Comparison of ENCODE assay signal across 37 mouse cellular contexts in genomic region chr7:19865246-19866036, GRCm38 (mm10). TPM values are rescaled to one million over a fixed set of nuclear protein-coding genes. Genes with fewer than 3 reads are reported as not detected.
DNase-seq lines count a peak whose midpoint lies in the region; ATAC-seq and TF ChIP-seq lines count a peak whose summit lies in the region.
"Had no signal": no experiment of that assay in that cellular context is flagged by ENCODE, and none has a peak within 500 bp of the region (broad histone marks: within the 10 kb centered on the region; RNA-seq: fewer than 3 reads in every experiment).

No protein-coding gene starts in this region.

- 0 out of 2 replicates have a peak, but pooled peaks have one; percentile 4 for ATAC-seq in hindbrain, postnatal 0 days
- ATAC-seq in intestine, embryonic 15.5 days: peak; percentile 52; the same call in 1 of the 2 replicates
- peak; percentile 30; the same call in 1 of the 2 replicates for ATAC-seq in liver, embryonic 11.5 days (replicated peaks; ENCODE audit: low FRiP score)
- ATAC-seq in liver, embryonic 16.5 days (ENCODE audit: low read depth): peak; percentile 92
- no peak for ATAC-seq in forebrain, postnatal 0 days
- ATAC-seq: activated CD4-positive, CD25-positive, alpha-beta regulatory T cell, adult 4 months; forebrain, embryonic 15.5 days; midbrain, embryonic 15.5 days had no signal

- H3K27me3 ChIP-seq in hindbrain, postnatal 0 days (ENCODE audit: insufficient read depth, low read length): no peaks in the 10 kb centered on the region
- H3K27me3 ChIP-seq in hindbrain, embryonic 10.5 days (ENCODE audit: insufficient read depth, poor library complexity, severe bottlenecking): no peaks in the 10 kb centered on the region
- no peaks in the 10 kb centered on the region for H3K27me3 ChIP-seq in intestine, embryonic 15.5 days (replicated peaks)
- H3K27me3 ChIP-seq in liver, embryonic 11.5 days (replicated peaks; ENCODE audit: control insufficient read depth, insufficient read depth, low read length): no peaks in the 10 kb centered on the region
- no peaks in the 10 kb centered on the region for H3K27me3 ChIP-seq in liver, embryonic 16.5 days (ENCODE audit: control insufficient read depth, insufficient read depth, low read depth, low read length)
- H3K27me3 ChIP-seq in forebrain, postnatal 0 days (ENCODE audit: insufficient read depth, low read length): no peaks in the 10 kb centered on the region
- H3K27me3 ChIP-seq: embryonic facial prominence, embryonic 13.5 days; forebrain, embryonic 15.5 days; heart, embryonic 12.5 days; hindbrain, embryonic 15.5 days; limb, embryonic 13.5 days; midbrain, embryonic 15.5 days; neural tube, embryonic 15.5 days had no signal

- no peak overlapping the region for H3K4me2 ChIP-seq in hindbrain, postnatal 0 days (ENCODE audit: low read depth, low read length)
- H3K4me2 ChIP-seq in intestine, embryonic 15.5 days (replicated peaks): no peak overlapping the region
- H3K4me2 ChIP-seq in liver, embryonic 11.5 days: no peak overlapping the region
- H3K4me2 ChIP-seq in liver, embryonic 16.5 days (ENCODE audit: low read depth, low read length): no peak overlapping the region
- no peak overlapping the region for H3K4me2 ChIP-seq in forebrain, postnatal 0 days (ENCODE audit: low read depth)
- H3K4me2 ChIP-seq: embryonic facial prominence, embryonic 13.5 days; forebrain, embryonic 15.5 days; heart, embryonic 12.5 days; hindbrain, embryonic 15.5 days; limb, embryonic 13.5 days; lung, embryonic 14.5 days; midbrain, embryonic 15.5 days; neural tube, embryonic 15.5 days had no signal

- DNase-seq in hindbrain, postnatal 0 days (ENCODE audit: low spot score): no peak
- DNase-seq in hindbrain, embryonic 10.5 days (ENCODE audit: low spot score): no peak
- no peak for DNase-seq in liver, embryonic 11.5 days (ENCODE audit: low spot score)
- DNase-seq in forebrain, postnatal 0 days: no peak
- DNase-seq in lung, postnatal 36 days: no peak
- DNase-seq in adipocyte (ENCODE audit: low spot score): no peak
- DNase-seq: cerebellum, adult 9-11 months; gastrocnemius, adult 2 months; kidney, postnatal 14 days; lung, embryonic 14.5 days; lung, postnatal 14 days; retina, postnatal 1 day; right cerebral cortex, postnatal 14 days had no signal

- no peak overlapping the region for H3K27ac ChIP-seq in hindbrain, postnatal 0 days
- H3K27ac ChIP-seq in hindbrain, embryonic 10.5 days: no peak overlapping the region
- H3K27ac ChIP-seq in intestine, embryonic 15.5 days: no peak overlapping the region
- H3K27ac ChIP-seq in liver, embryonic 11.5 days (ENCODE audit: low read depth, low read length): no peak overlapping the region
- peak overlapping the region; percentile 68 for H3K27ac ChIP-seq in liver, embryonic 16.5 days (ENCODE audit: low read length)
- H3K27ac ChIP-seq in forebrain, postnatal 0 days (ENCODE audit: low read depth, low read length): no peak overlapping the region
- H3K27ac ChIP-seq: embryonic facial prominence, embryonic 13.5 days; forebrain, embryonic 10.5 days; forebrain, embryonic 15.5 days; hindbrain, embryonic 15.5 days; limb, embryonic 13.5 days; midbrain, embryonic 10.5 days; midbrain, embryonic 15.5 days; neural tube, embryonic 15.5 days had no signal

- no peak overlapping the region for H3K9ac ChIP-seq in hindbrain, postnatal 0 days (replicated peaks; ENCODE audit: low read length)
- no peak overlapping the region for H3K9ac ChIP-seq in intestine, embryonic 15.5 days
- no peak overlapping the region for H3K9ac ChIP-seq in liver, embryonic 11.5 days (ENCODE audit: low read depth, low read length)
- H3K9ac ChIP-seq in liver, embryonic 16.5 days (ENCODE audit: low read depth, low read length): no peak overlapping the region
- H3K9ac ChIP-seq in forebrain, postnatal 0 days: no peak overlapping the region
- H3K9ac ChIP-seq: embryonic facial prominence, embryonic 13.5 days; forebrain, embryonic 15.5 days; heart, embryonic 12.5 days; hindbrain, embryonic 15.5 days; limb, embryonic 13.5 days; lung, embryonic 14.5 days; midbrain, embryonic 15.5 days; neural tube, embryonic 15.5 days had no signal

- H3K9me3 ChIP-seq in hindbrain, postnatal 0 days (ENCODE audit: low read length): no peaks in the 10 kb centered on the region
- peaks cover 12% of the 10 kb centered on the region; the same call in 1 of the 2 replicates for H3K9me3 ChIP-seq in hindbrain, embryonic 10.5 days
- H3K9me3 ChIP-seq in intestine, embryonic 15.5 days: no peaks in the 10 kb centered on the region
- no peaks in the 10 kb centered on the region for H3K9me3 ChIP-seq in liver, embryonic 11.5 days (ENCODE audit: control insufficient read depth, low read length)
- no peaks in the 10 kb centered on the region for H3K9me3 ChIP-seq in liver, embryonic 16.5 days (replicated peaks; ENCODE audit: control insufficient read depth, low read length)
- H3K9me3 ChIP-seq in forebrain, postnatal 0 days (ENCODE audit: low read length): no peaks in the 10 kb centered on the region
- H3K9me3 ChIP-seq: embryonic facial prominence, embryonic 13.5 days; forebrain, embryonic 15.5 days; hindbrain, embryonic 15.5 days; limb, embryonic 13.5 days; midbrain, embryonic 15.5 days; neural tube, embryonic 15.5 days had no signal

- H3K4me1 ChIP-seq in hindbrain, postnatal 0 days (ENCODE audit: insufficient read depth, low read length): no peaks in the 10 kb centered on the region
- H3K4me1 ChIP-seq in hindbrain, embryonic 10.5 days (replicated peaks): no peaks in the 10 kb centered on the region
- H3K4me1 ChIP-seq in intestine, embryonic 15.5 days (replicated peaks): 0 out of 2 replicates have a peak, but pooled peaks cover 3% of the 10 kb centered on the region
- H3K4me1 ChIP-seq in liver, embryonic 11.5 days (replicated peaks; ENCODE audit: control insufficient read depth, insufficient read depth, low read length): no peaks in the 10 kb centered on the region
- H3K4me1 ChIP-seq in liver, embryonic 16.5 days (ENCODE audit: control insufficient read depth, low read depth, low read length): peaks cover 3% of the 10 kb centered on the region; the same call in 1 of the 2 replicates
- no peaks in the 10 kb centered on the region for H3K4me1 ChIP-seq in forebrain, postnatal 0 days (ENCODE audit: insufficient read depth)
- H3K4me1 ChIP-seq: embryonic facial prominence, embryonic 13.5 days; forebrain, embryonic 10.5 days; forebrain, embryonic 15.5 days; hindbrain, embryonic 15.5 days; limb, embryonic 13.5 days; midbrain, embryonic 10.5 days; midbrain, embryonic 15.5 days; neural tube, embryonic 15.5 days had no signal

- H3K36me3 ChIP-seq in hindbrain, postnatal 0 days (ENCODE audit: insufficient read depth, low read length): no peaks in the 10 kb centered on the region
- H3K36me3 ChIP-seq in hindbrain, embryonic 10.5 days: no peaks in the 10 kb centered on the region
- no peaks in the 10 kb centered on the region for H3K36me3 ChIP-seq in intestine, embryonic 15.5 days
- no peaks in the 10 kb centered on the region for H3K36me3 ChIP-seq in liver, embryonic 11.5 days (ENCODE audit: control insufficient read depth, insufficient read depth, low read length)
- H3K36me3 ChIP-seq in liver, embryonic 16.5 days (ENCODE audit: control insufficient read depth, insufficient read depth): no peaks in the 10 kb centered on the region
- H3K36me3 ChIP-seq in forebrain, postnatal 0 days (ENCODE audit: insufficient read depth): no peaks in the 10 kb centered on the region
- H3K36me3 ChIP-seq: embryonic facial prominence, embryonic 13.5 days; forebrain, embryonic 10.5 days; forebrain, embryonic 15.5 days; heart, embryonic 12.5 days; hindbrain, embryonic 15.5 days; limb, embryonic 13.5 days; midbrain, embryonic 10.5 days; midbrain, embryonic 15.5 days; neural tube, embryonic 15.5 days had no signal

- WGBS in hindbrain, postnatal 0 days: 78% methylated on average over 8 of the region's 8 CpGs
- 81% methylated on average over 8 of the region's 8 CpGs for WGBS in hindbrain, embryonic 10.5 days
- 78% methylated on average over 8 of the region's 8 CpGs for WGBS in intestine, embryonic 15.5 days
- WGBS in liver, embryonic 11.5 days: 70% methylated on average over 8 of the region's 8 CpGs
- 55% methylated on average over 8 of the region's 8 CpGs for WGBS in liver, embryonic 16.5 days (ENCODE audit: insufficient replicate concordance)
- WGBS in forebrain, postnatal 0 days: 79% methylated on average over 8 of the region's 8 CpGs

- no peak overlapping the region for H3K4me3 ChIP-seq in hindbrain, postnatal 0 days (ENCODE audit: low read length)
- no peak overlapping the region for H3K4me3 ChIP-seq in hindbrain, embryonic 10.5 days
- no peak overlapping the region for H3K4me3 ChIP-seq in intestine, embryonic 15.5 days (replicated peaks)
- H3K4me3 ChIP-seq in liver, embryonic 11.5 days (ENCODE audit: low read depth, low read length): no peak overlapping the region
- H3K4me3 ChIP-seq in liver, embryonic 16.5 days (ENCODE audit: low read depth, low read length): no peak overlapping the region
- H3K4me3 ChIP-seq in forebrain, postnatal 0 days (ENCODE audit: low read depth, low read length): no peak overlapping the region
- H3K4me3 ChIP-seq: embryonic facial prominence, embryonic 13.5 days; forebrain, embryonic 10.5 days; forebrain, embryonic 15.5 days; gastrocnemius, adult 2 months; heart, embryonic 12.5 days; hindbrain, embryonic 15.5 days; limb, embryonic 13.5 days; midbrain, embryonic 10.5 days; midbrain, embryonic 15.5 days; neural tube, embryonic 15.5 days had no signal

- no peak for TF ChIP-seq CTCF in hindbrain, postnatal 0 days (IDR thresholded peaks at IDR 0.05; ENCODE audit: low read depth)
- no peak for TF ChIP-seq CTCF in forebrain, postnatal 0 days (IDR thresholded peaks at IDR 0.05; ENCODE audit: low read depth)

RNA-seq across cellular contexts. Expression of gene Ceacam16, which starts 4.3 kb away (rescaled TPM):
- not detected in 2 replicates for total RNA-seq in hindbrain, postnatal 0 days (2014; rRNA removed)
- 0.86 and 0.89 TPM in 2 replicates for polyA plus RNA-seq in hindbrain, postnatal 0 days (2015; fragmentation: Nextera tagmentation; extraction: Ambion mirVana)
- polyA plus RNA-seq in hindbrain, embryonic 10.5 days (2016; fragmentation: Nextera tagmentation; extraction: Ambion mirVana): not detected in 2 replicates
- not detected in 2 replicates for polyA plus RNA-seq in intestine, embryonic 15.5 days (2015; fragmentation: Nextera tagmentation; extraction: Ambion mirVana)
- polyA plus RNA-seq in liver, embryonic 11.5 days (2014; fragmentation: Nextera tagmentation; extraction: Ambion mirVana): not detected in 2 replicates
- polyA plus RNA-seq in liver, embryonic 16.5 days (2015; fragmentation: Nextera tagmentation; extraction: Ambion mirVana): not detected in 2 replicates
- total RNA-seq in forebrain, postnatal 0 days (2014; rRNA removed): not detected in 2 replicates
- 0.53 and 0.84 TPM in 2 replicates for polyA plus RNA-seq in forebrain, postnatal 0 days (2015; fragmentation: Nextera tagmentation; extraction: Ambion mirVana)
- total RNA-seq: gastrocnemius, adult 2 months; gastrocnemius, postnatal 4 days; heart, postnatal 10 days; layer of hippocampus, adult 18-20 months; layer of hippocampus, postnatal 25 days; left cerebral cortex, adult 8-10 months; left cerebral cortex, postnatal 36 days; megakaryocyte progenitor cell, adult 5-6 weeks had no signal
- polyA plus RNA-seq: embryonic facial prominence, embryonic 13.5 days; forebrain, embryonic 10.5 days; heart, embryonic 12.5 days; intestine, embryonic 14.5 days; kidney, embryonic 14.5 days; limb, embryonic 13.5 days; lung, embryonic 14.5 days; midbrain, embryonic 10.5 days; stomach, embryonic 16.5 days had no signal

RNA-seq across cellular contexts. Expression of gene Gm19345, which starts 13.6 kb away (rescaled TPM):
- 41.5 and 53.7 TPM in 2 replicates for total RNA-seq in hindbrain, postnatal 0 days (2014; rRNA removed)
- 14.6 and 16.1 TPM in 2 replicates for polyA plus RNA-seq in hindbrain, postnatal 0 days (2015; fragmentation: Nextera tagmentation; extraction: Ambion mirVana)
- polyA plus RNA-seq in hindbrain, embryonic 10.5 days (2016; fragmentation: Nextera tagmentation; extraction: Ambion mirVana): 0.20 TPM in 1 of 2 replicates, not detected in the other
- polyA plus RNA-seq in intestine, embryonic 15.5 days (2015; fragmentation: Nextera tagmentation; extraction: Ambion mirVana): 0.14 and 0.16 TPM in 2 replicates
- not detected in 2 replicates for polyA plus RNA-seq in liver, embryonic 11.5 days (2014; fragmentation: Nextera tagmentation; extraction: Ambion mirVana)
- 0.08 TPM in 1 of 2 replicates, not detected in the other for polyA plus RNA-seq in liver, embryonic 16.5 days (2015; fragmentation: Nextera tagmentation; extraction: Ambion mirVana)
- total RNA-seq in forebrain, postnatal 0 days (2014; rRNA removed): 32.4 and 33.3 TPM in 2 replicates
- polyA plus RNA-seq in forebrain, postnatal 0 days (2015; fragmentation: Nextera tagmentation; extraction: Ambion mirVana): 14.6 and 16.4 TPM in 2 replicates
- total RNA-seq: adrenal gland, postnatal 10 days; gastrocnemius, adult 2 months; gastrocnemius, postnatal 4 days; heart, postnatal 10 days; hematopoietic stem cell, adult 5-6 weeks; megakaryocyte progenitor cell, adult 5-6 weeks had no signal
- polyA plus RNA-seq: activated CD4-positive, CD25-positive, alpha-beta regulatory T cell, adult 4 months; forebrain, embryonic 10.5 days; heart, embryonic 12.5 days; kidney, embryonic 14.5 days; limb, embryonic 13.5 days; lung, embryonic 14.5 days; midbrain, embryonic 10.5 days had no signal

RNA-seq across cellular contexts. Expression of gene Ceacam19, which starts 22.3 kb away (rescaled TPM):
- total RNA-seq in hindbrain, postnatal 0 days (2014; rRNA removed): not detected in 2 replicates
- not detected in 2 replicates for polyA plus RNA-seq in hindbrain, postnatal 0 days (2015; fragmentation: Nextera tagmentation; extraction: Ambion mirVana)
- polyA plus RNA-seq in hindbrain, embryonic 10.5 days (2016; fragmentation: Nextera tagmentation; extraction: Ambion mirVana): not detected in 2 replicates
- polyA plus RNA-seq in intestine, embryonic 15.5 days (2015; fragmentation: Nextera tagmentation; extraction: Ambion mirVana): not detected in 2 replicates
- polyA plus RNA-seq in liver, embryonic 11.5 days (2014; fragmentation: Nextera tagmentation; extraction: Ambion mirVana): not detected in 2 replicates
- not detected in 2 replicates for polyA plus RNA-seq in liver, embryonic 16.5 days (2015; fragmentation: Nextera tagmentation; extraction: Ambion mirVana)
- total RNA-seq in forebrain, postnatal 0 days (2014; rRNA removed): not detected in 2 replicates
- polyA plus RNA-seq in forebrain, postnatal 0 days (2015; fragmentation: Nextera tagmentation; extraction: Ambion mirVana): not detected in 2 replicates
- total RNA-seq: adrenal gland, postnatal 10 days; gastrocnemius, adult 2 months; gastrocnemius, postnatal 4 days; heart, postnatal 10 days; hematopoietic stem cell, adult 5-6 weeks; layer of hippocampus, adult 18-20 months; layer of hippocampus, postnatal 25 days; left cerebral cortex, adult 8-10 months; left cerebral cortex, postnatal 36 days; megakaryocyte progenitor cell, adult 5-6 weeks had no signal
- polyA plus RNA-seq: activated CD4-positive, CD25-positive, alpha-beta regulatory T cell, adult 4 months; forebrain, embryonic 10.5 days; forebrain, embryonic 15.5 days; heart, embryonic 12.5 days; hindbrain, embryonic 15.5 days; intestine, embryonic 14.5 days; kidney, embryonic 14.5 days; lung, embryonic 14.5 days; midbrain, embryonic 10.5 days; midbrain, embryonic 15.5 days; neural tube, embryonic 15.5 days had no signal

RNA-seq across cellular contexts. Expression of gene Bcl3, which starts 42.9 kb away (rescaled TPM):
- total RNA-seq in hindbrain, postnatal 0 days (2014; rRNA removed): 0.40 and 0.89 TPM in 2 replicates
- 0.66 and 1.1 TPM in 2 replicates for polyA plus RNA-seq in hindbrain, postnatal 0 days (2015; fragmentation: Nextera tagmentation; extraction: Ambion mirVana)
- 0.60 and 0.78 TPM in 2 replicates for polyA plus RNA-seq in hindbrain, embryonic 10.5 days (2016; fragmentation: Nextera tagmentation; extraction: Ambion mirVana)
- 13.3 and 13.9 TPM in 2 replicates for polyA plus RNA-seq in intestine, embryonic 15.5 days (2015; fragmentation: Nextera tagmentation; extraction: Ambion mirVana)
- 5.4 and 7.0 TPM in 2 replicates for polyA plus RNA-seq in liver, embryonic 11.5 days (2014; fragmentation: Nextera tagmentation; extraction: Ambion mirVana)
- polyA plus RNA-seq in liver, embryonic 16.5 days (2015; fragmentation: Nextera tagmentation; extraction: Ambion mirVana): 4.1 and 4.4 TPM in 2 replicates
- 0.43 and 0.77 TPM in 2 replicates for total RNA-seq in forebrain, postnatal 0 days (2014; rRNA removed)
- 0.28 and 0.86 TPM in 2 replicates for polyA plus RNA-seq in forebrain, postnatal 0 days (2015; fragmentation: Nextera tagmentation; extraction: Ambion mirVana)

RNA-seq across cellular contexts. Expression of gene Pvr, which starts 55.5 kb away (rescaled TPM):
- total RNA-seq in hindbrain, postnatal 0 days (2014; rRNA removed): 9.2 and 11.7 TPM in 2 replicates
- polyA plus RNA-seq in hindbrain, postnatal 0 days (2015; fragmentation: Nextera tagmentation; extraction: Ambion mirVana): 6.1 and 7.0 TPM in 2 replicates
- polyA plus RNA-seq in hindbrain, embryonic 10.5 days (2016; fragmentation: Nextera tagmentation; extraction: Ambion mirVana): 4.4 and 5.4 TPM in 2 replicates
- 13.3 TPM in 2 replicates for polyA plus RNA-seq in intestine, embryonic 15.5 days (2015; fragmentation: Nextera tagmentation; extraction: Ambion mirVana)
- polyA plus RNA-seq in liver, embryonic 11.5 days (2014; fragmentation: Nextera tagmentation; extraction: Ambion mirVana): 5.1 and 6.1 TPM in 2 replicates
- polyA plus RNA-seq in liver, embryonic 16.5 days (2015; fragmentation: Nextera tagmentation; extraction: Ambion mirVana): 3.4 and 3.6 TPM in 2 replicates
- 12.0 and 12.8 TPM in 2 replicates for total RNA-seq in forebrain, postnatal 0 days (2014; rRNA removed)
- polyA plus RNA-seq in forebrain, postnatal 0 days (2015; fragmentation: Nextera tagmentation; extraction: Ambion mirVana): 4.2 and 6.1 TPM in 2 replicates

Comparison
In these comparisons a context has a peak if more than half of its experiments do, and no peak if none do; other contexts are left out.
1. RNA of gene Gm19345, which starts 13.6 kb away (polyA plus RNA-seq): 14.6 to 16.4 TPM in forebrain, postnatal 0 days and 14.6 to 16.1 TPM in hindbrain, postnatal 0 days; 0.20 TPM in hindbrain, embryonic 10.5 days, 0.14 to 0.16 TPM in intestine, embryonic 15.5 days, 0.08 TPM in liver, embryonic 16.5 days and not detected in liver, embryonic 11.5 days; every median in the first group is over 10 times any median in the second.